Mouse (Mus musculus) embryonic facial prominence, embryonic 14.5 days (tissue): ENCODE measurements around the gene Cep63. TPM values are rescaled to one million over a fixed set of nuclear protein-coding genes. Genes with fewer than 3 reads are reported as not detected.

Experiments
- ATAC-seq: fragments of 200-750 bp; cut with Nextera tagmentation; 2 replicates; pipeline ENCODE4 v1.8.0; 2017; ENCODE audit warnings: low read depth, moderate number of reproducible peaks, moderate TSS enrichment
- DNase-seq: peaks from one replicate; pipeline ENCODE4 v3.0.0-alpha.2; 2015; ENCODE audit warnings: low spot score
- H3K27ac ChIP-seq: fragments of 300-500 bp; sonication (generic); replicated peaks from 2 replicates; pipeline ENCODE4 v1.5.1; 2014; ENCODE audit warnings: low read depth, mild to moderate bottlenecking, low read length, moderate library complexity
- H3K27me3 ChIP-seq: fragments of 300-500 bp; sonication (generic); replicated peaks from 2 replicates; pipeline ENCODE4 v1.6.1; 2014; ENCODE audit warnings: low read length; ENCODE audit not compliant: control insufficient read depth, insufficient read depth
- H3K36me3 ChIP-seq: fragments of 300-500 bp; sonication (generic); 2 replicates; pipeline ENCODE4 v1.6.1; 2014; ENCODE audit warnings: low read length, mixed read lengths; ENCODE audit not compliant: control insufficient read depth, insufficient read depth
- H3K4me1 ChIP-seq: fragments of 300-500 bp; sonication (generic); 2 replicates; pipeline ENCODE4 v1.6.1; 2014; ENCODE audit warnings: antibody characterized with exemption, low read length; ENCODE audit not compliant: control insufficient read depth, insufficient read depth
- H3K4me2 ChIP-seq: fragments of 300-500 bp; sonication (generic); 2 replicates; pipeline ENCODE4 v1.6.1; 2014; ENCODE audit warnings: low read depth, mild to moderate bottlenecking, low read length, moderate library complexity, mixed read lengths
- H3K4me3 ChIP-seq: fragments of 300-500 bp; sonication (generic); 2 replicates; pipeline ENCODE4 v1.5.1; 2014; ENCODE audit warnings: low read depth, mild to moderate bottlenecking, low read length
- H3K9ac ChIP-seq: fragments of 300-500 bp; sonication (generic); 2 replicates; pipeline ENCODE4 v1.6.1; 2014; ENCODE audit warnings: low read depth, mild to moderate bottlenecking, low read length, moderate library complexity, mixed read lengths
- H3K9me3 ChIP-seq: fragments of 300-500 bp; sonication (generic); 2 replicates; pipeline ENCODE4 v1.6.1; 2016; ENCODE audit warnings: low read length; ENCODE audit not compliant: control insufficient read depth
- WGBS: fragments of 180-500 bp; shearing (Covaris S2); extraction: QIAGEN DNeasy Blood & Tissue Kit; methylation state at CpG from one replicate; pipeline ENCODE4 v1.1.7; 2014; 5-methylcytosine and 5-hydroxymethylcytosine counted together
- polyA plus RNA-seq: library from polyadenylated mRNA; unstranded; fragments of >200 nt; fragmentation: Nextera tagmentation; extraction: Ambion mirVana; gene quantifications from 2 replicates; pipeline ENCODE4 v1.2.1, GENCODE M21; 2014

Cep63 gene
- polyA plus RNA-seq, 1 experiment from 2014 or later = 40.7 TPM

DNA sequence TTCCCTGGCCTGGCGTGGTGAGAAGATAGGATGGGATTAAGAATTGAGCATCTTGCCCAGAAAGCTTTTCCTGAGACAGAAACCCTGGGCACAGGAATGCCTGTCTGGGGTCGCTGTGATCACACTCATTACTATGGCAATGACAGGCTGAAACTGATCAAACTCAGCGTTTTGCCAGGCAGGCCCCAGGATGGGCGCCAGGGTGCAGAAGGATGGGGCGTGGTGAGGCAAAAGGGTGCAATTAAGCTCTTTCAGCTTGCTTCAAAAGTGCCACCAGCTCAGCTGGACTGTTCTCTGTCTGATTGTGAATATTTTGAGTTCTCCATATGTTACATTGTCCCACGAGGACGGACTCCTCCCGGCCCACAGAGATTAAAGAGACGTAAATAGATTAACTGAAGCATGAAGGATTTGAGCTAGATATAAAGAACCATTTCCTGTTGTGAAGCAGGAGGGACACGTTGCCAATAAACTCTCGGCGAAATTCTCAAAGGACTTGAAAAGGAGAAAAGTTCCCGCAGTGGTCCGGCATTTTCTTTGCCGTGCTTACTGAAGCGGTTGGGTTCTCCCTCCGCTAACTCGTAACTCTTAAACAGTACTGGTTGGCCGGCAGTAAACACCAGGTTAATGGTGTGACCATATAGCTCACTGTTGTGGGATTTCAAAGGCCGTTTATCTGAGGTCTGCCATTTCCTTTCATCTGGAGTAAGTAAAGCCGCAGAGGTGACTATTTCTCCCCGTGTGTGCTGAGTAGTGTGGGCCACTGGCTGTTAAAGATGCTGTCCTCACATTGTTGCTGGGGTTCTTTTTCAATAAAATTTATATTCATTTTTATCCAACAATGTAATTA lies 80.7 kb downstream of the Cep63 start:
- ATAC-seq (peak; percentile 28; the same call in 1 of the 2 replicates), DNase-seq (peak; percentile 26)
- WGBS = 37% methylated on average over 22 of the region's 22 CpGs
- Histone ChIP-seq H3K4me3 (0 out of 2 replicates have a peak overlapping the region, but pooled peaks have one; percentile 36), H3K27me3 (peaks cover 7% of the 10 kb centered on the region; the same call in 1 of the 2 replicates), H3K9me3 (no peaks in the 10 kb centered on the region), H3K9ac (no peak overlapping the region), H3K4me1 (no peaks in the 10 kb centered on the region), H3K36me3 (no peaks in the 10 kb centered on the region), H3K4me2 (peak overlapping the region; percentile 68), H3K27ac (no peak overlapping the region)

DNA sequence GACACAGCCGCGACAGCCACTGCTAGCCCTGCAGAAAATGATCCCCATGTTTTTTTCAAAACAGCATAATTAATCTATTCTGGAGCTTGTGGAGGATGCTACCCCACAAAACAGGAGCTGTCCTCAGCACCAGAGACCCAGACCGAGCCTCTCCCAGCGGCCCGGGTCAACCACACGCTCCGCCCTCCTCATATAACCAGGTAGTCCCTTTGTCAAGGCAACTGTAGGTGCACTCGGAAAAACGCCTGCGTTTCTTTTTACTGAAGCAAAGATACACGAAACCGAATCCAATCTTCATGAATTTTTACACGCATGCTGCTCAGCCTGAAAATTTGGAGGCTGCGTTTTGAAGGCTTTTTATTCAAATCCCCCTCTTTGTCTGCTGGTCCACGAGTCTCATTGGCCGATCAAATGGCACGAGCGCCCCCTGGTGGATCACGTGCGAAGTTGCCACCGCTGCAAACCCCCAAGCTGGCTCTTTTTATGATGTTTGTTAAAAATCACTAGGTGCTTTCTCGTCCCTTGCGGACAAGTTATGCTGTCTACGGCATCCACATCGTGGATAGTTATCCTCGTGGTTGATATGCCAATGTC lies 81.5 kb downstream of the Cep63 start:
- peak overlapping the region; percentile 54; the same call in 1 of the 2 replicates for H3K9ac ChIP-seq
- no peak overlapping the region for H3K27ac ChIP-seq
- H3K27me3 ChIP-seq = peaks cover 7% of the 10 kb centered on the region; the same call in 1 of the 2 replicates
- peak overlapping the region; percentile 68 for H3K4me2 ChIP-seq
- WGBS = under 1% methylated on average over 26 of the region's 26 CpGs
- H3K36me3 ChIP-seq = no peaks in the 10 kb centered on the region
- ATAC-seq (peak; percentile 81), DNase-seq (peak; percentile 90)
- H3K4me1 ChIP-seq = no peaks in the 10 kb centered on the region
- H3K9me3 ChIP-seq = no peaks in the 10 kb centered on the region
- H3K4me3 ChIP-seq = peak overlapping the region; percentile 36

DNA sequence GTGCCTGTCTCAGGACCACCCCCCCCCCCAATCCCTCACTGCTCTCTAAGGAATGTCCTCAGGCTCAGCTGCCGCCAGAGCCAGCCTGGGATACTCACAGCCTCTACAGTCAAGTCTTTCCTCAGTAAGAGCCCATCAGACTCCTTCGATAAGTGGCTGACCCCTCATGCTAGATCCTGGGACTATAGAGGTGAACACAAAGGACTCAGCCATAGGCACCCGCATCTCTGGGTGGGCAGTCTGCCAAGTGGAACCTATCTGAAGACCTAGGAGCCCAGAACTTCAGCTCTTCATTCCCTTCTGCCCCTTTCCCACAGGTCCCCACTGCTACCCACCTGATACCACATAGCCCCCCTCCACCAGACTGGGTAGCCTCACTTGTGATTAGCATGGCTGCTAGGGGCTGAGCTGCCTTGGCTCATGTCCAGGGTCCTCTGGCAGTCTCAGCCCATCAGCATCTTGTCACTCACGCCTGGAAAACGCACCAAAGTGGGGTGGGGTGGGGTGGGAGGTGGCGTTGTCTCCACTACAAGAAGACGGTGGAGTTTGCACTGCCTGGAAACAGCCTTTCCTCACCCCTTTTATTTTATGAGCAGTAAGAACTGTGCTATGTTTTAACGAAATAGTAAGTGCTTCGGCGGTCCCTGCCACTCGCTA lies 82.1 kb downstream of the Cep63 start:
- Histone ChIP-seq H3K36me3 (no peaks in the 10 kb centered on the region), H3K4me2 (peak overlapping the region; percentile 68), H3K4me1 (no peaks in the 10 kb centered on the region), H3K27me3 (peaks cover 7% of the 10 kb centered on the region; the same call in 1 of the 2 replicates), H3K9ac (peak overlapping the region; percentile 54; the same call in 1 of the 2 replicates), H3K27ac (no peak overlapping the region), H3K4me3 (peak overlapping the region; percentile 36), H3K9me3 (no peaks in the 10 kb centered on the region)
- peak; percentile 60 for ATAC-seq
- peak; percentile 26 for DNase-seq
- WGBS = 16% methylated on average over 11 of the region's 11 CpGs

DNA sequence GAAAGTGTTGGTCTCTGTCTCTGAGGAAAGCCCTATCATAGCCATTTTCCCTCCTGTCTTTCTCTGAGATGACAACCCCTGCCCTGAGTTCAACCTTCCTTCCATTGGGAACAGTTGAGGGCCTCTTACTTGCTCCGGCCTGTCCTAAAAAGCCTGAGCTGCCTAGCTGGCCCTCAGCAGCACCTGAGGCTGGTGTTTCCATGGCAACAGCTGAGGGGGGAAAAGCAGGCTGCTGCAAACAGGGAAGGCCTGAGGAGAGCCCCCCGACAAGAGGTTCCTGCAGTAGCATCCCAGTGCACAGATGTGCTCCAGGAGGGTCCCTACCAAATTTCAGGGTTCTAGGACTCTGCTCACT lies 82.6 kb downstream of the Cep63 start:
- H3K4me1 ChIP-seq = no peaks in the 10 kb centered on the region
- no peak overlapping the region for H3K4me2 ChIP-seq
- ATAC-seq (no peak), DNase-seq (no peak)
- no peak overlapping the region for H3K4me3 ChIP-seq
- H3K36me3 ChIP-seq = no peaks in the 10 kb centered on the region
- WGBS = 43% methylated on average over 2 of the region's 2 CpGs
- H3K27me3 ChIP-seq = peaks cover 7% of the 10 kb centered on the region; the same call in 1 of the 2 replicates
- H3K9me3 ChIP-seq = no peaks in the 10 kb centered on the region
- no peak overlapping the region for H3K9ac ChIP-seq
- no peak overlapping the region for H3K27ac ChIP-seq

DNA sequence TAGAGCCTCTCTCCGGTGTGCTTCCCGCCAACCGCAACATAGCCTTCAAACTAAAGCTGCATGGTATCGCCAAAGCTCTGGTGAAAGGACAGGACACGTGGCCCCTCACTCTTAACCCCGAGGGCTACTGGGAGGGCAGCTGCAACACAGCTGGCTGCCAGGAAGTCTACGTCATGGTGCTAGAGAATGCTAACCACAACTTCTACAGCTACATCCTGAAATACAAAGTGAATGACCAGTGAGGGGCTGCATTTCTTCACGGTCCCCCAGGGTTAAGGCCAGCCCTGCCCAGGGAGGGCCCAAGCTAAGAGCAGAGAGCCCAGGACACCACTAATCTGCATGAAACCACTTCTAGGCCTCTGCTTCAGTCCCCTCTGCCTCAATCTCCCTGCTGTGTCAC lies 83.8 kb downstream of the Cep63 start:
- no peaks in the 10 kb centered on the region for H3K9me3 ChIP-seq
- ATAC-seq = no peak
- H3K27me3 ChIP-seq = peaks cover 7% of the 10 kb centered on the region; the same call in 1 of the 2 replicates
- H3K4me3 ChIP-seq = no peak overlapping the region
- no peak overlapping the region for H3K27ac ChIP-seq
- no peaks in the 10 kb centered on the region for H3K36me3 ChIP-seq
- no peak overlapping the region for H3K4me2 ChIP-seq
- 63% methylated on average over 8 of the region's 8 CpGs for WGBS
- DNase-seq = no peak
- H3K4me1 ChIP-seq = no peaks in the 10 kb centered on the region
- no peak overlapping the region for H3K9ac ChIP-seq

DNA sequence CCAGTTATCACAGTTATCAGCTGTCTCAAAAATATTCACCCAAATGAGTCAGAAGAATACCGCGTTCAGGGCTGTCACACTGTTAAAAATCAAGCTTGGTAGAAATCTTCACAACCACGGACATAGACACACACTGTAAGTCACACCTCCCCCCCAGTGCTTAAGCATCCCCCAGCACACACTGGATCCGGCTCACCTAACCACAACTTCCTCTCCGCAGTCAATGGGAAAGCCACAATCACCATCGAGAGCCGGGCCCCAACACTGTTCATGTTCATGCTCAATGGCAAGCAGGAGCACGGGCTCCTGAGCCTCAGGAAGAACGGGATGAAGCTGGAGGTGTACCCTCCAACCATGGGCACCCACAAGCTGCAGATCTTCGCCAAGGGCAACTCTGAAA lies 84.7 kb downstream of the Cep63 start:
- 76% methylated on average over 10 of the region's 10 CpGs for WGBS
- Histone ChIP-seq H3K9me3 (no peaks in the 10 kb centered on the region), H3K27me3 (peaks cover 6% of the 10 kb centered on the region; the same call in 1 of the 2 replicates), H3K27ac (no peak overlapping the region), H3K9ac (no peak overlapping the region), H3K4me3 (no peak overlapping the region), H3K4me2 (no peak overlapping the region), H3K4me1 (no peaks in the 10 kb centered on the region), H3K36me3 (no peaks in the 10 kb centered on the region)
- no peak for DNase-seq
- ATAC-seq = no peak

DNA sequence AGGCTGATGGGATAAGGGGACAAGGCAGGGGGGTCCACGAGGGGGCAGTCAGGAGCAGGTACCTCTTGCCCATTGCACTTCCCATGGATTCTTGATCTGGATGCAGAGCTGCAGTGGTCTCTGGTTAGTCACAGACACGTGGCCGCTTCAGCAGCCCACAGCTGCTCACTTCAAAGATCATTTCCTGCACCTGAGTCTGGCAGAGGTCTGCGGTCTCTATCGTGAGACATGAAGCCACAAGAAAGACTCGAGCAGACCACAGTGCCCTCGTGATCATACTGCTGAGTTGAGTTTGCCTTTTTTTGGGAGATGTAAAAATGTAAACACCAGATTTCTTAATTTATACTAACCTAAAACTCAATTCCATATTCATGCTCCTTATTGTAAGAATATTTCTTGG lies 86.6 kb downstream of the Cep63 start:
- no peak for ATAC-seq
- Histone ChIP-seq H3K9ac (no peak overlapping the region), H3K4me1 (no peaks in the 10 kb centered on the region), H3K36me3 (no peaks in the 10 kb centered on the region), H3K4me3 (no peak overlapping the region), H3K4me2 (no peak overlapping the region), H3K27ac (no peak overlapping the region), H3K9me3 (no peaks in the 10 kb centered on the region), H3K27me3 (no peaks in the 10 kb centered on the region)
- DNase-seq = no peak
- WGBS = 54% methylated on average over 7 of the region's 7 CpGs

DNA sequence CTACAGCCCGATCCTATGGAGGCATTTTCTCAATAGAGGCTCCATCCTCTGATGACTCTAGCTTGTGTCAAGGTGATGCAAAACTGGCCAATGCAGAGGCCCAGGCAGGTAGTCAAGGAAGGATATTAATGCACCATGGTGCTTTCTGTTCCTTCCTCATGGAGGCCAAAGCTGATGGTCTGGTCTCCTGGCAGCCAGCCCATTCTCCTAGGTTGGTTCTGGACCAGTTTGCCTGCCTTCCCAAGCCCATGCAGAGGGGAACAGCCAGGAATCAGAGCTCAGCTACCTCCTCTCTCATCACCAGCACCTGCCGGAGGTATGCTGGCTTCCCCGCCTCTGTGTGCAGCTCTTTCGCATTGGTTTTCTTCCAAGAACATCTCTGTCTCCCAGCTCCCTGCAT lies 89.4 kb downstream of the Cep63 start:
- 78% methylated on average over 4 of the region's 4 CpGs for WGBS
- ATAC-seq = no peak
- no peak overlapping the region for H3K27ac ChIP-seq

More for the DNA sequence above, 89.4 kb downstream of the Cep63 start:
- DNase-seq = no peak
- Histone ChIP-seq H3K4me3 (no peak overlapping the region), H3K36me3 (no peaks in the 10 kb centered on the region), H3K4me1 (no peaks in the 10 kb centered on the region), H3K4me2 (no peak overlapping the region), H3K9ac (no peak overlapping the region), H3K27me3 (no peaks in the 10 kb centered on the region), H3K9me3 (no peaks in the 10 kb centered on the region)
